Mouse (Mus musculus) colon, adult 2 months (tissue): Measurements from ENCODE around the gene Gucy1b2. TPM values are rescaled to one million over a fixed set of nuclear protein-coding genes. Genes with fewer than 3 reads are reported as not detected.

Experiments
- polyA plus RNA-seq: library from polyadenylated mRNA; depleted of rRNA; stranded (reverse); fragments of >200 nt; gene quantifications from 2 replicates; pipeline ENCODE4 v1.2.3, GENCODE M21; 2012; rRNA removed

Gene Gucy1b2
- not detected in 2 replicates for polyA plus RNA-seq

DNA sequence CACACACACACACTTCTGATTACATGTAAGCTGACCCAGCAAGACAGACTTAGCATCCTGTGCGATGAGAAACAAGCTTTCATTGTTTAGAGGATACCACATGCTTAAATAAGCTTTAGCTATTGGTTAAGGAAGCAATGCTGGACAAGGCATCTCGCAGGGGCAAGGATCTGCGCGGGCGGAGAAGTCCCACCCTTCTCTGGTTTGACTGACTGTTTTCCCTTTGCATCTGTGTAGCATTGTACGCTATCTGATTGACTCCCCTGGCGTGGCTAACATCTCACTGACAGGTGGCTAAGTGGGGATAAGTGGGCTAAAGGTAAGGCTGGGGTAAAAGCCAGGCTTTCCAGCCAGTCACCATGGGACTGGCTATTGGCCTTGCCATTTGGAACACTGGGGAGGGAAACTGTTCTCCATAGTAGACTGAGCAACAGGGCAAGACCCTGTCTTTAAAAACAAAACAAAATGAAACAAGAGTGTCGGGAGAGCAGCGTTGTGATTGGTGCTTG, at the start of gene Gucy1b2:
Gene Gucy1b2 (minus strand): TSS at position 51 of the 509 bp plus-strand sequence.

Other genes with a start within 250 kb of the Gucy1b2 start
- gene Rnaseh2b, start 163.7 kb downstream of the Gucy1b2 start, polyA plus RNA-seq: 1.4 and 1.5 TPM in 2 replicates
- gene Dleu7, start 163.2 kb downstream of the Gucy1b2 start, polyA plus RNA-seq: 0.67 and 1.3 TPM in 2 replicates
- gene Fam124a, start 99.4 kb upstream of the Gucy1b2 start, polyA plus RNA-seq: 27.0 and 35.6 TPM in 2 replicates
- gene Gm4131, start 110.6 kb upstream of the Gucy1b2 start, polyA plus RNA-seq: not detected in 2 replicates
- gene Serpine3, start 207.4 kb upstream of the Gucy1b2 start, polyA plus RNA-seq: not detected in 2 replicates